Mouse (Mus musculus): ENCODE measurements around the gene Coq2.
A peak's percentile ranks its signal among the peaks of the same experiment; 100 is the strongest.

DNA sequence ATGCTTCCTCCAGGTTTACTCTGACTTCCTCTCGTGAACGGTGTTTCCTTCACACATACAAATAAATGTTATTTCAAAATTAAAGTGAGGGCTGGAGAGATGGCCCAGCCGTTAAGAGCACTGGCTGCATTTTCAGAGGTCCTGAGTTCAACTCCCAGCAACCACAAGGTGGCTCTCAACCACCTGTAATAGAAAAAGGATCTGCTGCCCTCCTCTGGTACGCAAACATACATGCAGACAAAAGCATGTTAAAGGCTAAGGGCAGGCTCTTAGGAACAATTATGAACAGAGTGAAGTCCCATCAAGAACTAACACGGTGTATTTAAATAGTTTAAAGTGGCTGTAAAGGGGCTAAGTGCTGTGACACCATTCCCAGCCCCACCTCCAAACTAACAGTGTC lies 11.1 kb downstream of the Coq2 start:
- TF ChIP-seq CTCF (IDR thresholded peaks at IDR 0.05; ENCODE audit: extremely low read depth, insufficient read depth, insufficient read length, insufficient replicate concordance) (peak; percentile 82; the same call in 1 of the 2 replicates), POLR2A (IDR thresholded peaks at IDR 0.05; ENCODE audit: low read depth, low read length) (no peak)
